Mouse (Mus musculus): Measurements from ENCODE around the gene Ddah1.

- no peak for TF ChIP-seq CTCF (IDR thresholded peaks at IDR 0.05; ENCODE audit: low read depth)
- no peak for TF ChIP-seq EP300 (IDR thresholded peaks at IDR 0.05; ENCODE audit: low read depth)
These were observed 145.1 kb downstream of the Ddah1 start for GRCm38 (mm10) chr3:145903530-145903929.

All from heart, postnatal 0 days (tissue).